Mouse (Mus musculus): ENCODE data around the gene Mylip. TPM values are rescaled to one million over a fixed set of nuclear protein-coding genes. Genes with fewer than 3 reads are reported as not detected.

The Mylip gene
- 1 to 10 TPM; 9.5 to 9.6 TPM for total RNA-seq (2021)
- long read RNA-seq, experiment 1, transcript Mylip-201 (7 exons, 3,065 nt): major isoform, 5 of 9 reads
- long read RNA-seq, experiment 1, partial matches to known transcripts: 2 of 9 reads
- long read RNA-seq, experiment 1, other reads (novel, unspliced or antisense): 2 of 9 reads
- long read RNA-seq, experiment 2, transcript Mylip-201 (7 exons, 3,065 nt): major isoform, 5 of 6 reads
- long read RNA-seq, experiment 2, partial matches to known transcripts: 1 of 6 reads
- long read RNA-seq, experiment 2, other reads (novel, unspliced or antisense): 0 of 6 reads

GRCm38 (mm10) chr13:45389448-45390311 is at the start of gene Mylip:
Gene Mylip (plus strand): TSS chr13:45389742.
- DNase-seq: peak; percentile 97

GRCm38 (mm10) chr13:45341991-45342390 is 47.6 kb upstream of the Mylip start:
- DNase-seq: no peak

- no peak for DNase-seq
Observed at GRCm38 (mm10) chr13:45343541-45343940, 46.0 kb upstream of the Mylip start.

- no peak for DNase-seq
Observed at GRCm38 (mm10) chr13:45343966-45344365, 45.6 kb upstream of the Mylip start.

- peak; percentile 11 for DNase-seq
Observed at GRCm38 (mm10) chr13:45345471-45346159, 43.9 kb upstream of the Mylip start.

GRCm38 (mm10) chr13:45351483-45351882 is 38.1 kb upstream of the Mylip start:
- no peak for DNase-seq

- DNase-seq: no peak
Observed at GRCm38 (mm10) chr13:45354824-45355223, 34.7 kb upstream of the Mylip start.

- DNase-seq: no peak
Observed at GRCm38 (mm10) chr13:45358208-45358607, 31.3 kb upstream of the Mylip start.

- no peak for DNase-seq
Observed at GRCm38 (mm10) chr13:45358676-45359323, 30.7 kb upstream of the Mylip start.

GRCm38 (mm10) chr13:45365788-45366187 is 23.8 kb upstream of the Mylip start:
- DNase-seq: no peak

- DNase-seq: no peak
Observed at GRCm38 (mm10) chr13:45371673-45372072, 17.9 kb upstream of the Mylip start.

- no peak for DNase-seq
Observed at GRCm38 (mm10) chr13:45372456-45372855, 17.1 kb upstream of the Mylip start.

- DNase-seq: no peak
Observed at GRCm38 (mm10) chr13:45374846-45375245, 14.7 kb upstream of the Mylip start.

GRCm38 (mm10) chr13:45382208-45382607 is 7.3 kb upstream of the Mylip start:
- DNase-seq: no peak

GRCm38 (mm10) chr13:45384636-45385035 is 4.9 kb upstream of the Mylip start:
- DNase-seq: no peak

GRCm38 (mm10) chr13:45385521-45385920 is 4.0 kb upstream of the Mylip start:
- no peak for DNase-seq

GRCm38 (mm10) chr13:45386253-45386652 is 3.3 kb upstream of the Mylip start:
- no peak for DNase-seq

- no peak for DNase-seq
Observed at GRCm38 (mm10) chr13:45387231-45387630, 2.3 kb upstream of the Mylip start.

GRCm38 (mm10) chr13:45388254-45388805 is 1.2 kb upstream of the Mylip start:
- no peak for DNase-seq

- no peak for DNase-seq
Observed at GRCm38 (mm10) chr13:45388889-45389288, 653 bp upstream of the Mylip start.

- peak; percentile 39 for DNase-seq
Observed at GRCm38 (mm10) chr13:45390312-45390961, 895 bp downstream of the Mylip start.

All from gastrocnemius, postnatal 10 days (tissue).